Mouse (Mus musculus): ENCODE data around the gene Mndal.
"Not testable (repeated sequence)": the region's sequence is repeated elsewhere in the genome, so short reads cannot be mapped to it uniquely, and the experiment has no call there.

DNA sequence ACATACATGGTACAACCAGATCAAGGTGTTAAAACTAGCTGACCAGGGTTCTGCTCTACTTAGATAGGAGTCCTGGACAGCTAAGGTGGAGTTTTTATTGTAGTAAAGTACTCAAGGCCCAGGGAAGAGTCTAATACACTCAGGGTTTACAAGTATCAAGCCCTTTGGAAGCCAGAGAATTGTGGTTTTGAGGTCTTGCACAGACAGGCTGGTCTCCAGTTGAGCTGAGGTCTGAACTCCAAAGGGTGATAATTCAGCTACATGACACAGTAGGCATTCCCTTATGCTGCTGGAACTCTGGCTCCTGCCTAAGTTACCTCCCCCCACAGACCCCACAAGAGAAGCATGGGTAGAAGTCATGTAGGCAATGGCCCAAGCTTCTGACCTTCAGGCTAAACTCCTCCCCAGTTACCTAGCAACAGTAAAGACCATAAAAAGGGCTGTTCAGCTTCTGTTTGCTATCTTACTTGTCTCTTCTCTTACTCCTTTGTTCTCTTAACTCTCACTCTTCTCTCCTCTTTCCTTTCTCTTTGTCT lies 29.0 kb downstream of the Mndal start:
- not testable (repeated sequence) for TF ChIP-seq POLR2A (IDR thresholded peaks at IDR 0.05; ENCODE audit: low read depth, low read length); CTCF (IDR thresholded peaks at IDR 0.05; ENCODE audit: extremely low read depth, insufficient read depth, insufficient read length, insufficient replicate concordance)

All from spleen, adult 2 months (tissue).